Mouse (Mus musculus) hindbrain, postnatal 0 days (tissue): ENCODE results near the gene Adamtsl1. TPM values are rescaled to one million over a fixed set of nuclear protein-coding genes. Genes with fewer than 3 reads are reported as not detected.
A peak's percentile ranks its signal among the peaks of the same experiment; 100 is the strongest.

Experiments
- ATAC-seq: fragments of 200-750 bp; cut with Nextera tagmentation; 2 replicates; pipeline ENCODE4 v1.8.0; 2017; ENCODE audit warnings: mild to moderate bottlenecking, moderate TSS enrichment, moderate library complexity
- DNase-seq: peaks from one replicate; pipeline ENCODE4 v3.0.0-alpha.2; 2015; ENCODE audit warnings: low spot score
- H3K27ac ChIP-seq: fragments of 300-500 bp; sonication (generic); 2 replicates; pipeline ENCODE4 v1.5.1; 2014; ENCODE audit warnings: mild to moderate bottlenecking
- H3K27me3 ChIP-seq: fragments of 300-500 bp; sonication (generic); 2 replicates; pipeline ENCODE4 v1.6.1; 2014; ENCODE audit warnings: low read length, mixed read lengths; ENCODE audit not compliant: insufficient read depth
- H3K36me3 ChIP-seq: fragments of 300-500 bp; sonication (generic); 2 replicates; pipeline ENCODE4 v1.6.1; 2014; ENCODE audit warnings: low read length, mixed read lengths; ENCODE audit not compliant: insufficient read depth
- H3K4me1 ChIP-seq: fragments of 300-500 bp; sonication (generic); 2 replicates; pipeline ENCODE4 v1.6.1; 2014; ENCODE audit warnings: antibody characterized with exemption, low read length, mixed read lengths; ENCODE audit not compliant: insufficient read depth
- H3K4me2 ChIP-seq: fragments of 300-500 bp; sonication (generic); 2 replicates; pipeline ENCODE4 v1.6.1; 2014; ENCODE audit warnings: low read depth, mild to moderate bottlenecking, low read length, moderate library complexity, mixed read lengths
- H3K4me3 ChIP-seq: fragments of 300-500 bp; sonication (generic); 2 replicates; pipeline ENCODE4 v1.5.1; 2014; ENCODE audit warnings: low read length
- H3K9ac ChIP-seq: fragments of 300-500 bp; sonication (generic); replicated peaks from 2 replicates; pipeline ENCODE4 v1.6.1; 2014; ENCODE audit warnings: mild to moderate bottlenecking, low read length, moderate library complexity, mixed read lengths
- H3K9me3 ChIP-seq: fragments of 300-500 bp; sonication (generic); 2 replicates; pipeline ENCODE4 v1.6.1; 2016; ENCODE audit warnings: low read length, mixed read lengths
- CTCF ChIP-seq: IDR thresholded peaks from 2 replicates; pipeline ENCODE4 v1.5.1; 2016; ENCODE audit warnings: antibody characterized with exemption, control low read depth, low read depth
- WGBS: fragments of 180-500 bp; shearing (Covaris S2); extraction: QIAGEN DNeasy Blood & Tissue Kit; methylation state at CpG from one replicate; pipeline ENCODE4 v1.1.7; 2014; 5-methylcytosine and 5-hydroxymethylcytosine counted together
- polyA plus RNA-seq: library from polyadenylated mRNA; unstranded; fragments of >200 nt; fragmentation: Nextera tagmentation; extraction: Ambion mirVana; gene quantifications from 2 replicates; pipeline ENCODE4 v1.2.1, GENCODE M21; 2015
- total RNA-seq: library from RNA; depleted of rRNA; stranded (reverse); fragments of >200 nt; gene quantifications from 2 replicates; pipeline ENCODE4 v1.2.3, GENCODE M21; 2014

Adamtsl1 gene
- total and polyA plus RNA-seq, 2 experiments from 2014 or later, result 8.0 to 13.4 TPM

DNA sequence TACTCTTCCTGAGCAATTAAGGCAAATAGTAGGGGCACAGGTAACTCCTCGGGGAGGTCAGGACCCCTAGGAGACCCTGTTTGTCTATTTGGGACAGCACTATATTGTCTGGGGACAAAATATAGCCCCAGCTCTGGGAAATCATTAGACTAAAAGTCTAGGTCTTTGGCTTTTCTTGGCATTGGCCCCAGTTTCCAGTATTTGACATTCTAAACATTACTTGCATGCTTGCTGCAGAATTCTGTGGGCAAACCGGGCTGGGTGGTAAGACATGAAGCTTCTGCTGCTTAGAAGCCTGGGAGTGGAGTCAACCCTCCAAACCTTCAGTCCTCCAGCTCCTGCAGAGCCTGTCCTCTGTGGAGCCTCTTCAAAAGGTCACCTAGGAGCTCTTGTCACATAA, 869.2 kb downstream of the Adamtsl1 start:
- H3K36me3 ChIP-seq, result no peaks in the 10 kb centered on the region
- TF ChIP-seq CTCF, result no peak
- WGBS, result 53% methylated on average over 2 of the region's 2 CpGs
- H3K9ac ChIP-seq, result no peak overlapping the region
- H3K4me2 ChIP-seq, result no peak overlapping the region
- H3K27me3 ChIP-seq, result no peaks in the 10 kb centered on the region
- ATAC-seq, result no peak
- no peak for DNase-seq
- no peak overlapping the region for H3K27ac ChIP-seq
- H3K4me1 ChIP-seq, result no peaks in the 10 kb centered on the region
- H3K9me3 ChIP-seq, result no peaks in the 10 kb centered on the region
- H3K4me3 ChIP-seq, result no peak overlapping the region

DNA sequence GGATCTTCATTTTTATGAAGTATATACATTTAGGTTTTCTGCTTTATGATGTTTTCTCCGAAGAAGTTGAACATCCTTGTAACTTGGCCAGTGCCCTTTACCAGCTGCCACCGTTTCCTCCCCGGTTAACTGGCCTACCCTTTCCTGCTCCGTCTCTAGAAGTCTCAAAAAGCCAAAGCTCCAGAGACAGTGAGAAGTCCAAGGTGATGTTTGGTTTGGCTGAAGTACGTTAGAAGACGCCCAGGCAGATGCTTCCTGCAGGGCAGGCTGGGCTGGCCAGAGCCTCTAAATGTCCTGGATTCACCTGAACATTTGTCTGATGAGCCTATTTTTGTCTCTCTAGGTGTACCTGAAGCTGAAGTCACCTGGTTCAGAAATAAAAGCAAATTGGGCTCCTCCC, 871.1 kb downstream of the Adamtsl1 start:
- no peak for ATAC-seq

DNA sequence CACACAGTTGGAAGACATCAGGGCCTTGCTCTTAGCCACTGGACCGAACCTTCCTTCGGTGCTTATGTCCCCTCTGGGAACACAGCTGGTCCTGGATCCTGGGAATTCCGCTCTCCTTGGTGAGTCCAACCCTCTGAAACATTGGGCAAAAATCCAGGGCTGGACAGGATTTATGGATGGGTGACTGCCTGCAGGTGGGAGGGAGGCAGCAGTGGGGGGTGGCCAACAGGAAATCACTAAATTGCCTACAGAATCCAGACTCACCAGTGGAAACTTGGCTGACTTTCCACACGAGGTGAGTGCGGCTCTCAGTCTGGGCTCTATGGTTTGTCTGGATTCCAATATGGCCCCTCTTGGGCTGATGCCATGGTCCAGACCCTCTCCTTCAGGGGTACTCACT, 874.5 kb downstream of the Adamtsl1 start:
- no peak overlapping the region for H3K4me2 ChIP-seq
- WGBS, result 67% methylated on average over 5 of the region's 5 CpGs
- H3K27me3 ChIP-seq, result no peaks in the 10 kb centered on the region
- H3K9ac ChIP-seq, result no peak overlapping the region
- TF ChIP-seq CTCF, result no peak
- no peaks in the 10 kb centered on the region for H3K4me1 ChIP-seq
- no peaks in the 10 kb centered on the region for H3K36me3 ChIP-seq
- DNase-seq (no peak), ATAC-seq (no peak)
- H3K27ac ChIP-seq, result no peak overlapping the region
- H3K9me3 ChIP-seq, result no peaks in the 10 kb centered on the region
- H3K4me3 ChIP-seq, result no peak overlapping the region

More for the DNA sequence above, 871.1 kb downstream of the Adamtsl1 start:
- DNase-seq, result no peak
- H3K27ac ChIP-seq, result no peak overlapping the region
- H3K4me3 ChIP-seq, result no peak overlapping the region
- 90% methylated on average over 6 of the region's 6 CpGs for WGBS
- H3K4me1 ChIP-seq, result no peaks in the 10 kb centered on the region
- no peak overlapping the region for H3K4me2 ChIP-seq
- no peaks in the 10 kb centered on the region for H3K27me3 ChIP-seq
- H3K9me3 ChIP-seq, result no peaks in the 10 kb centered on the region
- no peaks in the 10 kb centered on the region for H3K36me3 ChIP-seq
- TF ChIP-seq CTCF, result no peak
- no peak overlapping the region for H3K9ac ChIP-seq

DNA sequence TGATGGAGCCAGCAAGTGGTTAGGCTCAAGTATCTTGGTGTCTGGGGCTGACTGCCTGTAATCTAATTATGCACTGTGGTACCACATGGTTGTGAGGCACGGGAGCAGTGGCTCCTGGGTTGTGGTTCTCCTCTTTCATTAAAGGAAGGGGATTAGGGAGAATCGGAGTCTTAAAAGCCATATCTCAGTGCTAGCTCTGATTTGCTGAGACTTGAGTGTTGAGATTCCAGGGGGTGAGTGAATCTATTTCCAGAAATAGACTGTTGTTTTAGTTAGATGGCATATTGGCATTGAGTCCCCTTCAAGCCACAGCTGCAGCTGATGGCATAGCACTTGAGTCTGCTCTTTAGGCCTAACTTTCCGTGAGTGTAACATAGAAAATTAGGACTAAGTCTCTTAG, 877.2 kb downstream of the Adamtsl1 start:
- Histone ChIP-seq H3K27me3 (no peaks in the 10 kb centered on the region), H3K36me3 (no peaks in the 10 kb centered on the region), H3K9me3 (no peaks in the 10 kb centered on the region), H3K9ac (no peak overlapping the region), H3K4me1 (no peaks in the 10 kb centered on the region), H3K4me2 (no peak overlapping the region), H3K4me3 (no peak overlapping the region), H3K27ac (no peak overlapping the region)
- ATAC-seq, result no peak
- 80% methylated on average over 3 of the region's 3 CpGs for WGBS
- TF ChIP-seq CTCF, result no peak
- DNase-seq, result no peak

DNA sequence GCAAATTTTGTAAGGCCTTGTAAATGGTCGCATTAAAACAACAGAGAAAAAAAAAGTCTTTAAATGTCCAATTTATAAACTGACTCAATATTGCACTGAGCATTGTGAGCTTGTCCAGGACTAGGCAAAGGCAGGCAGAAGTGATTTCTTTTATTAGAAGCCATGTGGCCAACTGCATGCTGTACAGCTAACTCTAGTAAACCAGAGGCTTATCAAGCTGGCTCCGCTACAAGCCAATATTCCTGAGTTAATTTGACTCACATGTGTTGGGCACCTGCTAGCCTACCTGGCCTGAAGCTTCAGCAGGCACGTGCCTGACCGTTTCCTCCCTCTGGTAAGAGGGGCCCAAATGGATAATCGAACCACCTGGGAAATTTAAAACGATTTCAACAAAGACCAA, 881.7 kb downstream of the Adamtsl1 start:
- no peaks in the 10 kb centered on the region for H3K9me3 ChIP-seq
- ATAC-seq, result peak; percentile 45

DNA sequence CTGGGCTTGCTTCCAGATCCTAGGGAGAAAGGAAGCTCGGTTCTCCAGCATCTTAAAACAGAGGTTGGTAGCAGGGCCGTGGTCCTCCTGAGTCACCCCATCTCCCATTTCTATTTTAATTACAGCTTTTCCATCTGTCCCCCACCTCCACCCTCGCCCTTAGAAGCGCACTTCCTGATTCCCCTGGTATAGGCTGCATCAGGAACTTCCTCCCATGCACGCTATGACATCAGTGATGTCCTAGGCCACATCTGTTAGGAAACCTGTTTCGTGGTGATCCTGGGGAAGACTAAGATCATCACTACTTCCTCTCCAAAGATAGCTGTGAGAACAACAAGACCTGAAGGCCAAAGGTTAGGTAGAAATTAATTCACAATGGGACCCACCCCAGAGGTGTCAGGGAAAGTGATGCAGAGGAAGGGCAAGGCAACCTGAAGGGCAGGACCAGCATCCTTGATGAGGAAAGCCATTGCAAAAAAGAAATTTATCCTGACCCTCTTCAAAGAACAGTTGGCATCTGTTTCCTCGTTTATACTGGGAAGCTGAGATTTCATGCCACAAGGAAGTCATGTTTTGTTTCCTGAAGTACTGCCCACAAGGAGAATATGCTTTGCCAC, 882.8 kb downstream of the Adamtsl1 start:
- no peaks in the 10 kb centered on the region for H3K4me1 ChIP-seq
- no peak overlapping the region for H3K9ac ChIP-seq
- no peak for ATAC-seq
- no peaks in the 10 kb centered on the region for H3K27me3 ChIP-seq
- H3K4me2 ChIP-seq, result no peak overlapping the region
- no peak overlapping the region for H3K27ac ChIP-seq
- 70% methylated on average over 7 of the region's 7 CpGs for WGBS
- DNase-seq, result no peak
- TF ChIP-seq CTCF, result no peak
- H3K36me3 ChIP-seq, result no peaks in the 10 kb centered on the region
- H3K9me3 ChIP-seq, result no peaks in the 10 kb centered on the region
- no peak overlapping the region for H3K4me3 ChIP-seq

More for the DNA sequence above, 881.7 kb downstream of the Adamtsl1 start:
- Histone ChIP-seq H3K9ac (no peak overlapping the region), H3K27ac (no peak overlapping the region), H3K27me3 (no peaks in the 10 kb centered on the region), H3K4me2 (no peak overlapping the region), H3K4me3 (no peak overlapping the region), H3K4me1 (no peaks in the 10 kb centered on the region), H3K36me3 (no peaks in the 10 kb centered on the region)
- DNase-seq, result no peak
- WGBS, result 78% methylated on average over 6 of the region's 6 CpGs
- TF ChIP-seq CTCF, result no peak

DNA sequence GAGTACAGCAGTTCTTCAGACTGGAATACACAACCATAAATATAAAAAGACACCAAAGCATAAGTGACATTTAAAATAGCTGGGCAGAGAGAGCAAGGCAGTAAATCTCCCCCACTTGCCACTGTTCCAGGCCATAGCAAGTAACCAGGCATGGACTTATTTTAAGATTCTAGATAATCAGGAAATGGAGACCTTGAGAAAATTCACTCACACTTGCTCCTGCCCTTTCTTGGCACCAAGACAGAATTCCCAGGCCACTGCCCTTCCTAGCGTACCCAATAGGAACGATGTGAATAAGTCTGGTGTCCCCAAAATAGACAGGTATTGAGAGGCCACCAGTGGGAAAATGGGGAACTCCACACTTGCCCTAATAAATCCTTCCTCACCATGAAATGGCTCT, 883.5 kb downstream of the Adamtsl1 start:
- H3K4me2 ChIP-seq, result no peak overlapping the region
- 80% methylated on average over 2 of the region's 2 CpGs for WGBS
- no peak overlapping the region for H3K4me3 ChIP-seq
- DNase-seq (no peak), ATAC-seq (no peak)
- H3K27me3 ChIP-seq, result no peaks in the 10 kb centered on the region
- H3K9me3 ChIP-seq, result no peaks in the 10 kb centered on the region
- no peaks in the 10 kb centered on the region for H3K4me1 ChIP-seq
- TF ChIP-seq CTCF, result no peak
- no peak overlapping the region for H3K9ac ChIP-seq
- no peaks in the 10 kb centered on the region for H3K36me3 ChIP-seq
- no peak overlapping the region for H3K27ac ChIP-seq
